Mouse (Mus musculus) CH12.LX (cell line): ENCODE results near the gene Eif4e1b. TPM values are rescaled to one million over a fixed set of nuclear protein-coding genes. Genes with fewer than 3 reads are reported as not detected.

Experiments used
- DNase-seq: peaks from one replicate; pipeline ENCODE4 v3.0.0-alpha.2; 2013; ENCODE audit errors: extremely low read depth
- H3K27ac ChIP-seq: 2 replicates; pipeline ENCODE4 v1.5.1; 2012; ENCODE audit warnings: low read depth, mild to moderate bottlenecking, control low read depth, moderate library complexity; ENCODE audit not compliant: insufficient read depth
- H3K27me3 ChIP-seq: replicated peaks from 2 replicates; pipeline ENCODE3; 2012; ENCODE audit warnings: inconsistent platforms
- H3K36me3 ChIP-seq, 2 experiments: replicated peaks in 1 of 2; 2 replicates each; pipeline versions ENCODE3 to v1.6.1; 2012; ENCODE audit warnings: inconsistent platforms in 1 of 2, low read length in 1 of 2, mild to moderate bottlenecking in 1 of 2, mixed read lengths in 1 of 2, moderate library complexity in 1 of 2; ENCODE audit not compliant: control insufficient read depth in 1 of 2, insufficient read depth in 1 of 2
- H3K4me1 ChIP-seq, 2 experiments: 2 replicates each; pipeline ENCODE4 v1.6.1; 2012; ENCODE audit warnings: inconsistent platforms in 1 of 2, moderate library complexity in 1 of 2; ENCODE audit not compliant: insufficient read depth in 2 of 2, control insufficient read depth in 1 of 2
- H3K4me2 ChIP-seq: 2 replicates; pipeline ENCODE4 v1.6.1; 2012; ENCODE audit warnings: low read depth, mild to moderate bottlenecking, control low read depth; ENCODE audit not compliant: poor library complexity, insufficient read depth, severe bottlenecking
- H3K4me3 ChIP-seq, 3 experiments: fragments of 150-350 bp in 1 of 3; sonication (generic) in 1 of 3; replicated peaks in 1 of 3; 2 replicates each; pipeline versions ENCODE3 to v1.5.1; 2011 to 2012; ENCODE audit warnings: low read depth in 2 of 3, low read length in 2 of 3, mild to moderate bottlenecking in 2 of 3, moderate library complexity in 2 of 3, control low read depth in 1 of 3, improper control_type of control experiment in 1 of 3, inconsistent platforms in 1 of 3, mixed read lengths in 1 of 3; ENCODE audit not compliant: poor library complexity in 1 of 3
- H3K79me2 ChIP-seq: replicated peaks from 2 replicates; pipeline ENCODE4 v1.6.1; 2012; ENCODE audit warnings: mild to moderate bottlenecking, moderate library complexity; ENCODE audit not compliant: control insufficient read depth, poor library complexity, insufficient read depth, severe bottlenecking; ENCODE audit errors: extremely low read depth
- H3K9ac ChIP-seq: 2 replicates; pipeline ENCODE4 v1.6.1; 2012; ENCODE audit warnings: low read depth, mild to moderate bottlenecking, control low read depth, moderate library complexity; ENCODE audit not compliant: insufficient read depth
- H3K9me3 ChIP-seq: replicated peaks from 2 replicates; pipeline ENCODE3; 2012; ENCODE audit warnings: low read length, inconsistent platforms, mixed read lengths
- CHD1 ChIP-seq: IDR thresholded peaks from 2 replicates; pipeline ENCODE4 v1.6.1; 2012; ENCODE audit warnings: low read depth, low read length, improper control_type of control experiment, inconsistent platforms
- CHD2 ChIP-seq: IDR thresholded peaks from 2 replicates; pipeline ENCODE4 v1.6.1; 2011; ENCODE audit warnings: low read length, improper control_type of control experiment
- E2F4 ChIP-seq: IDR thresholded peaks from 2 replicates; pipeline ENCODE4 v1.6.1; 2011; ENCODE audit warnings: low read depth, low read length, improper control_type of control experiment; ENCODE audit not compliant: insufficient replicate concordance
- ELF1 ChIP-seq: IDR thresholded peaks from 2 replicates; pipeline ENCODE4 v1.6.1; 2014; ENCODE audit warnings: low read depth, mild to moderate bottlenecking, inconsistent platforms, low read length, improper control_type of control experiment
- EP300 ChIP-seq: IDR thresholded peaks from 2 replicates; pipeline ENCODE4 v1.6.1; 2011; ENCODE audit warnings: low read length, improper control_type of control experiment
- GABPA ChIP-seq: IDR thresholded peaks from 2 replicates; pipeline ENCODE4 v1.6.1; 2012; ENCODE audit warnings: low read depth, low read length, improper control_type of control experiment, inconsistent platforms; ENCODE audit not compliant: insufficient replicate concordance
- JUN ChIP-seq: IDR thresholded peaks from 2 replicates; pipeline ENCODE4 v1.6.1; 2011; ENCODE audit warnings: low read depth, mild to moderate bottlenecking, low read length, improper control_type of control experiment, moderate library complexity; ENCODE audit not compliant: insufficient read depth
- MAFK ChIP-seq: IDR thresholded peaks from 2 replicates; pipeline ENCODE4 v1.6.1; 2011; ENCODE audit warnings: low read length, improper control_type of control experiment; ENCODE audit not compliant: insufficient replicate concordance
- MAX ChIP-seq: IDR thresholded peaks from 2 replicates; pipeline ENCODE4 v1.6.1; 2011; ENCODE audit warnings: low read length, improper control_type of control experiment
- MAZ ChIP-seq: IDR thresholded peaks from 2 replicates; pipeline ENCODE4 v1.6.1; 2012; ENCODE audit warnings: low read depth, mild to moderate bottlenecking, inconsistent platforms, low read length, improper control_type of control experiment, moderate library complexity
- MEF2A ChIP-seq: IDR thresholded peaks from 2 replicates; pipeline ENCODE4 v1.6.1; 2014; ENCODE audit warnings: low read depth, mild to moderate bottlenecking, inconsistent platforms, low read length, improper control_type of control experiment, borderline replicate concordance
- MYC ChIP-seq: IDR thresholded peaks from 2 replicates; pipeline ENCODE4 v1.6.1; 2011; ENCODE audit warnings: low read depth, mild to moderate bottlenecking, improper control_type of control experiment, low read length
- NELFE ChIP-seq: IDR thresholded peaks from 2 replicates; pipeline ENCODE4 v1.6.1; 2011; ENCODE audit warnings: low read depth, low read length, improper control_type of control experiment
- POLR2A ChIP-seq: IDR thresholded peaks from 2 replicates; pipeline ENCODE4 v1.6.1; 2011; ENCODE audit warnings: low read depth, mild to moderate bottlenecking, improper control_type of control experiment, low read length
- POLR2AphosphoS2 ChIP-seq: IDR thresholded peaks from 2 replicates; pipeline ENCODE4 v1.6.1; 2011; ENCODE audit warnings: low read depth, low read length, improper control_type of control experiment
- RCOR1 ChIP-seq: conservative IDR thresholded peaks from 2 replicates; pipeline ENCODE4 v1.6.1; 2012; ENCODE audit warnings: low read depth, mild to moderate bottlenecking, inconsistent platforms, low read length, improper control_type of control experiment
- SIN3A ChIP-seq: IDR thresholded peaks from 2 replicates; pipeline ENCODE4 v1.6.1; 2012; ENCODE audit warnings: low read length, improper control_type of control experiment, inconsistent platforms
- SMC3 ChIP-seq: IDR thresholded peaks from 2 replicates; pipeline ENCODE4 v1.6.1; 2011; ENCODE audit warnings: low read depth, low read length, improper control_type of control experiment
- TCF12 ChIP-seq: IDR thresholded peaks from 2 replicates; pipeline ENCODE4 v1.6.1; 2014; ENCODE audit warnings: low read depth, mild to moderate bottlenecking, inconsistent platforms, low read length, improper control_type of control experiment
- UBTF ChIP-seq: IDR thresholded peaks from 2 replicates; pipeline ENCODE4 v1.6.1; 2012; ENCODE audit warnings: low read depth, mild to moderate bottlenecking, inconsistent platforms, low read length, improper control_type of control experiment, moderate library complexity
- ZKSCAN1 ChIP-seq: IDR thresholded peaks from 2 replicates; pipeline ENCODE4 v1.6.1; 2012; ENCODE audit warnings: low read depth, inconsistent platforms, low read length, improper control_type of control experiment, borderline replicate concordance
- ZMIZ1 ChIP-seq: IDR thresholded peaks from 2 replicates; pipeline ENCODE4 v1.6.1; 2012; ENCODE audit warnings: low read depth, mild to moderate bottlenecking, inconsistent platforms, low read length, improper control_type of control experiment
- ZNF384 ChIP-seq: IDR thresholded peaks from 2 replicates; pipeline ENCODE4 v1.6.1; 2012; ENCODE audit warnings: low read depth, low read length, improper control_type of control experiment, inconsistent platforms
- dilution Hi-C: fragments of 300-500 bp; cut with MboI; formaldehyde crosslinking; loops from 2 replicates; pipeline ENCODE4 v1.14.3; 2020; ENCODE audit warnings: low sequenced_read_pairs; ENCODE audit not compliant: extremely low pct_unique_long_range_greater_than_20kb, extremely low pct_ligation_motif_present
- in situ Hi-C: fragments of 300-500 bp; cut with MboI; formaldehyde crosslinking; loops from 3 replicates; pipeline ENCODE4 v1.14.3; 2019; ENCODE audit warnings: low sequenced_read_pairs, low pct_ligation_motif_present, low pct_unique_long_range_greater_than_20kb, mixed read lengths
- polyA plus RNA-seq: library from polyadenylated mRNA; unstranded; fragments of >175 nt; gene quantifications from 2 replicates; pipeline ENCODE4 v1.2.1, GENCODE M21; 2012; ENCODE audit warnings: low read depth; ENCODE audit not compliant: insufficient read length
- total RNA-seq, 2 experiments: library from RNA; depleted of rRNA; stranded (reverse); fragments of 300-350 nt in 1 of 2; fragments of >200 nt in 1 of 2; gene quantifications; 2 replicates each; pipeline ENCODE4 v1.2.3; 2012 to 2014

Eif4e1b gene
- total and polyA plus RNA-seq, 3 experiments: not detected

GRCm38 (mm10) chr13:54797861-54798643 lies 14.3 kb downstream of the Eif4e1b start:
- in situ Hi-C loops: loop anchor here (10.0 kb wide), 1 partner anchor 377 kb away; no protein-coding TSS in a partner anchor
- dilution Hi-C loops: no loop called here

GRCm38 (mm10) chr13:54798740-54799139 lies 14.9 kb downstream of the Eif4e1b start:
- Histone ChIP-seq H3K4me1 (no peaks in the 10 kb centered on the region), H3K36me3 (no peaks in the 10 kb centered on the region), H3K27ac (no peak overlapping the region), H3K79me2 (no peaks in the 10 kb centered on the region), H3K9ac (no peak overlapping the region), H3K9me3 (peaks cover 6% of the 10 kb centered on the region)
- DNase-seq: no peak
- dilution Hi-C loops (no loop called here), in situ Hi-C loops (loop anchor here (10.0 kb wide), 1 partner anchor 376 kb away; no protein-coding TSS in a partner anchor)
- no peak for TF ChIP-seq CHD2
- no peak for TF ChIP-seq TCF12
- TF ChIP-seq SMC3: no peak
- no peak for TF ChIP-seq MYC
- no peak for TF ChIP-seq ZMIZ1
- no peak for TF ChIP-seq POLR2A
- no peak for TF ChIP-seq GABPA
- TF ChIP-seq SIN3A: no peak
- TF ChIP-seq RCOR1: no peak
- TF ChIP-seq, all 38 proteins: peak for 0
- Histone ChIP-seq H3K27me3 (peaks cover 82% of the 10 kb centered on the region), H3K4me2 (no peak overlapping the region), H3K4me3 (no peak overlapping the region)

More at GRCm38 (mm10) chr13:54797861-54798643, 14.3 kb downstream of the Eif4e1b start:
- Histone ChIP-seq H3K27ac (no peak overlapping the region), H3K9me3 (peaks cover 11% of the 10 kb centered on the region), H3K79me2 (no peaks in the 10 kb centered on the region), H3K4me1 (no peaks in the 10 kb centered on the region), H3K9ac (no peak overlapping the region), H3K4me2 (no peak overlapping the region), H3K27me3 (peaks cover 81% of the 10 kb centered on the region), H3K36me3 (no peaks in the 10 kb centered on the region), H3K4me3 (no peak overlapping the region)
- TF ChIP-seq GABPA (no peak), ZNF384 (no peak), CHD1 (no peak), ELF1 (no peak), CHD2 (no peak), NELFE (no peak), MAFK (no peak), ZKSCAN1 (no peak), MEF2A (no peak), POLR2AphosphoS2 (no peak), MAX (no peak), UBTF (no peak), MAZ (no peak), JUN (no peak), EP300 (no peak), E2F4 (no peak)
- DNase-seq: no peak
